Mouse (Mus musculus): Measurements from ENCODE around the gene Cwc27. TPM values are rescaled to one million over a fixed set of nuclear protein-coding genes. Genes with fewer than 3 reads are reported as not detected.

The Cwc27 gene
- polyA plus RNA-seq, 1 experiment from 2014 or later: 24.1 TPM

DNA sequence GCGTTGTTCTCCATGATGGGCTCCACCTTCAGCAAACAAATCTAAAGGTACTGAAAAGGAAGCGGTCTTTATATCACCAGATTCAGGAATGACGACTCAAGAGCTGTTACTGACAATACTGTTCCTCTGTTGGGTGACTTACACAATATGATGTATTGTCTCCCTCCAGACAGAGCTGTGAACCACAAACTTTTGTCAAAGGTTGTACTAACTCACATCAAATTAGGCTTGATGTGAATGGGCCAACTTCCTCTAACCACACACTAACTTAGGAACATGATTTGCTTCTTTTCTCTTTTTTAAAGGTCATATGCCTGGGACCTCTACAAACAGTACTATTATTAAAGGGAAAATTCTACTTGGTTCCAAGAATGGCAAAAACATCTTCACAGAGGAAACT lies 53.7 kb downstream of the Cwc27 start:
- Histone ChIP-seq H3K36me3 (no peaks in the 10 kb centered on the region), H3K4me3 (replicated peaks) (no peak overlapping the region), H3K4me1 (no peaks in the 10 kb centered on the region), H3K4me2 (no peak overlapping the region), H3K9me3 (replicated peaks) (no peaks in the 10 kb centered on the region), H3K27me3 (replicated peaks) (no peaks in the 10 kb centered on the region), H3K27ac (replicated peaks) (no peak overlapping the region), H3K9ac (replicated peaks) (no peak overlapping the region)
- ATAC-seq (ENCODE audit: low FRiP score): no peak
- WGBS: 82% methylated on average over 3 of the region's 3 CpGs

GRCm38 (mm10) chr13:104762401-104762800 lies 54.5 kb downstream of the Cwc27 start:
- Histone ChIP-seq H3K36me3 (no peaks in the 10 kb centered on the region), H3K27ac (replicated peaks) (no peak overlapping the region), H3K9ac (replicated peaks) (no peak overlapping the region), H3K4me1 (no peaks in the 10 kb centered on the region), H3K4me2 (no peak overlapping the region), H3K9me3 (replicated peaks) (no peaks in the 10 kb centered on the region), H3K27me3 (replicated peaks) (no peaks in the 10 kb centered on the region), H3K4me3 (replicated peaks) (no peak overlapping the region)
- no peak for ATAC-seq (ENCODE audit: low FRiP score)
- 94% methylated on average over 4 of the region's 4 CpGs for WGBS

GRCm38 (mm10) chr13:104759381-104759780 lies 57.6 kb downstream of the Cwc27 start:
- WGBS: 100% methylated on average over 1 of the region's 1 CpGs
- Histone ChIP-seq H3K27ac (replicated peaks) (no peak overlapping the region), H3K27me3 (replicated peaks) (no peaks in the 10 kb centered on the region), H3K4me1 (no peaks in the 10 kb centered on the region), H3K4me2 (no peak overlapping the region), H3K9ac (replicated peaks) (no peak overlapping the region), H3K4me3 (replicated peaks) (no peak overlapping the region), H3K9me3 (replicated peaks) (no peaks in the 10 kb centered on the region), H3K36me3 (no peaks in the 10 kb centered on the region)
- no peak for ATAC-seq (ENCODE audit: low FRiP score)

DNA sequence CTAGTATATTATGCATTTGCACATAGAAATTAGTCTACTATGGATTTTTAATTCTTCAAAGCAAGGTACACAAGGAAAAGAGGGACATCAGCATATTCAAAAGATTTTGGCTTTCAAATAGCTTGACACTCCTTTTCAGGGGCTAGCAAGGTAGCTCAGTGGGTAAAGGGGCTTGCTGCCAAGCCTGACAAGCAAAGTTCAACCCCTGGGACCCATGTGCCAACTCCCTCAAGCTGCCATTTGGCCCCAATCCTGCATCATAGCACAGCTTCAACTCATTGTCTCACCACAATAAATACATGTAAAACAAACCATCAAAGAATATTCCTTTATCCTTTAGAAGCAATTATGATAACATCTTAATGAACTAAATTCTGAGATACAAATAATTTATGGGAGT lies 69.9 kb downstream of the Cwc27 start:
- no peak overlapping the region for H3K27ac ChIP-seq (replicated peaks)
- H3K9me3 ChIP-seq (replicated peaks): no peaks in the 10 kb centered on the region
- H3K4me1 ChIP-seq: no peaks in the 10 kb centered on the region
- H3K9ac ChIP-seq (replicated peaks): no peak overlapping the region
- H3K27me3 ChIP-seq (replicated peaks): no peaks in the 10 kb centered on the region
- no peak overlapping the region for H3K4me3 ChIP-seq (replicated peaks)
- H3K36me3 ChIP-seq: no peaks in the 10 kb centered on the region
- H3K4me2 ChIP-seq: no peak overlapping the region
- ATAC-seq (ENCODE audit: low FRiP score): no peak

DNA sequence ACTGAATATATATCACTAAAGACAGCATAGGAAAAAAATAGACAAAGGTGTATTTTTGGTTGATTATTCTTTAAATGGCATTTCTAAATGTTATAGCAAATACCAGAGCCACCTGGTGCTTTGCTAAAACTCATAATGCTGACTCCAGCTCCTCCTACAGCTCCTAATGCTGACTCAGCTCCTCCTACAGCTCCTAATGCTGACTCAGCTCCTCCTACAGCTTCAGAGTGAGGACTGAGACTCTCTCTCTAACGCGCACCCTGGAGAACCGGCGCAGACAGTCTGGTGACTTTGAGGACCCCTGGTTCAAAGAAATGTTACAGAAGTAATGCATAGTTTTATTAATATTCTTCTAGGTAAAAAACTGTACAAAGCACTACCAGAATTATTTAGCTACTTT lies 74.1 kb downstream of the Cwc27 start:
- 88% methylated on average over 4 of the region's 4 CpGs for WGBS
- no peak overlapping the region for H3K4me3 ChIP-seq (replicated peaks)
- no peak overlapping the region for H3K4me2 ChIP-seq
- H3K27me3 ChIP-seq (replicated peaks): no peaks in the 10 kb centered on the region
- no peaks in the 10 kb centered on the region for H3K9me3 ChIP-seq (replicated peaks)
- no peak overlapping the region for H3K27ac ChIP-seq (replicated peaks)
- ATAC-seq (ENCODE audit: low FRiP score): no peak
- H3K36me3 ChIP-seq: no peaks in the 10 kb centered on the region
- no peak overlapping the region for H3K9ac ChIP-seq (replicated peaks)
- H3K4me1 ChIP-seq: no peaks in the 10 kb centered on the region

DNA sequence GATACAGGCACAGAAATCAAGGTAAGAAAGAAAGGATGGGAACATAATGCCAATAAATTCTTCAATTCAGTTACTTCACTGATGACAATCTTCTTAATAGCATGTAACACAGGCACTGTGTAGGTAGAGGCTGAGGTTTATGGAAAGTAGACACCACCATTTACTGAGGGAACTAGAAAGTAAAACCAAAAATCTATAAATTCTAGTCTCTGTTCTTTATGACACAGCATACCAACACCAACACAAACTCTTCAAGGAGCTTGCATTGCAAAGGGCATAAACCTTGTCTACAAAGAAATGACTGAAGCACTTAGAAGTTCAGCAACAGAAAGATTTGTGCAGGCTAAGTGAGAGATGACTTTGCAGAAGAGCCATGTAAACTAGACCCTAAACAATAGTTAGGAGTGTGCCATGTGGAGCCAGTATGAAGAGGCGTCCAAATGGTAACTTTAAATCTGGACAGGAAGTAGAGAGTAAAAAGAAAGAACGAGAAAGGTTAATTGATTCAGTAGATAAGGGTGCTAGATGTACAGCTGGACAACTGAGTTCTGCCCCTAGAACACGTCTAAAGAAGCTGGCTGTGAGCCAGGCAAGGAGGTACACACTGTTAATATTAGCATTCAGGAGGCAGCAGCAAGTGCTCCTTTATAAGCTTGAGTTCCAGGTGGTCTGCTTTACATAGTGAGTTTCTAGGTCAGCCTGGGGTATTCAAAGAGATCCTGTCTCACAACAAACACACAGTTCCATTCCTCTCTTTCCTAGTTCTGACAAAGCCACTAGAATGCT lies 87.5 kb downstream of the Cwc27 start:
- ATAC-seq (ENCODE audit: low FRiP score): no peak
- Histone ChIP-seq H3K4me1 (no peaks in the 10 kb centered on the region), H3K36me3 (no peaks in the 10 kb centered on the region; the same call in 1 of the 2 replicates), H3K9me3 (replicated peaks) (no peaks in the 10 kb centered on the region), H3K9ac (replicated peaks) (no peak overlapping the region), H3K27ac (replicated peaks) (no peak overlapping the region), H3K4me3 (replicated peaks) (no peak overlapping the region), H3K27me3 (replicated peaks) (no peaks in the 10 kb centered on the region), H3K4me2 (no peak overlapping the region)
- 70% methylated on average over 3 of the region's 3 CpGs for WGBS

DNA sequence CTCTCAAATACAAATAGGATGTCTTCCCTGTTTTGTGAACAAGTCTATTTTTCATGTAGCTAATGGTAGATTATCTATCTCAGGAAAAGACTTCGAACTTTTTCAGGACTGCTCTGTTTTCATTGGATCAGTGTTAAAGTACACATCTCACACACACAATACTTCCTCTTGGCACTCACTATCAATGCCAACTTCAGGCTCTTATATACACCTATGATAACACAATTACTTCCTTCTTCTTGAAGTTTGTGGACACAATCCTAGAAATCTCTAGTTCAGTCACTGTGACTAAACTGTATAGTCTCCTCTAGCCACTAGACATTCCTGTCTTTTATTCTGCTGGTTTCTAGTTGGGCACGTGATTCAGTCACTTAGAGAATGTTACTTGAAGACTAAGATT lies 89.3 kb downstream of the Cwc27 start:
- no peak for ATAC-seq (ENCODE audit: low FRiP score)
- Histone ChIP-seq H3K4me3 (replicated peaks) (no peak overlapping the region), H3K36me3 (no peaks in the 10 kb centered on the region; the same call in 1 of the 2 replicates)

GRCm38 (mm10) chr13:104720133-104720532 lies 96.8 kb downstream of the Cwc27 start:
- Histone ChIP-seq H3K9me3 (replicated peaks) (no peaks in the 10 kb centered on the region), H3K9ac (replicated peaks) (no peak overlapping the region), H3K4me3 (replicated peaks) (no peak overlapping the region), H3K4me1 (no peaks in the 10 kb centered on the region), H3K27me3 (replicated peaks) (no peaks in the 10 kb centered on the region), H3K4me2 (no peak overlapping the region), H3K36me3 (0 out of 2 replicates have a peak, but pooled peaks cover 2% of the 10 kb centered on the region), H3K27ac (replicated peaks) (no peak overlapping the region)
- 84% methylated on average over 5 of the region's 5 CpGs for WGBS
- ATAC-seq (ENCODE audit: low FRiP score): no peak

More for the DNA sequence above, 89.3 kb downstream of the Cwc27 start:
- H3K9me3 ChIP-seq (replicated peaks): no peaks in the 10 kb centered on the region
- H3K4me1 ChIP-seq: no peaks in the 10 kb centered on the region
- no peak overlapping the region for H3K27ac ChIP-seq (replicated peaks)
- no peaks in the 10 kb centered on the region for H3K27me3 ChIP-seq (replicated peaks)
- H3K9ac ChIP-seq (replicated peaks): no peak overlapping the region
- H3K4me2 ChIP-seq: no peak overlapping the region
- 93% methylated on average over 2 of the region's 2 CpGs for WGBS

- Histone ChIP-seq H3K27ac (replicated peaks) (0 out of 2 replicates have a peak overlapping the region, but pooled peaks have one; percentile 14), H3K9ac (replicated peaks) (no peak overlapping the region)
- WGBS: 49% methylated on average over 6 of the region's 6 CpGs
Observed at GRCm38 (mm10) chr13:104694612-104695355, 122.2 kb downstream of the Cwc27 start.

GRCm38 (mm10) chr13:104692710-104693109 lies 124.2 kb downstream of the Cwc27 start:
- H3K36me3 ChIP-seq: no peaks in the 10 kb centered on the region
- no peaks in the 10 kb centered on the region for H3K27me3 ChIP-seq (replicated peaks)
- 91% methylated on average over 3 of the region's 3 CpGs for WGBS
- H3K4me2 ChIP-seq: no peak overlapping the region
- no peak overlapping the region for H3K27ac ChIP-seq (replicated peaks)
- no peak overlapping the region for H3K9ac ChIP-seq (replicated peaks)
- no peak overlapping the region for H3K4me3 ChIP-seq (replicated peaks)
- H3K4me1 ChIP-seq: peaks cover 7% of the 10 kb centered on the region; the same call in 1 of the 2 replicates
- ATAC-seq (ENCODE audit: low FRiP score): no peak
- H3K9me3 ChIP-seq (replicated peaks): no peaks in the 10 kb centered on the region

More at GRCm38 (mm10) chr13:104694612-104695355, 122.2 kb downstream of the Cwc27 start:
- Histone ChIP-seq H3K4me3 (replicated peaks) (no peak overlapping the region), H3K27me3 (replicated peaks) (no peaks in the 10 kb centered on the region), H3K4me2 (no peak overlapping the region), H3K9me3 (replicated peaks) (no peaks in the 10 kb centered on the region), H3K4me1 (peaks cover 7% of the 10 kb centered on the region; the same call in 1 of the 2 replicates), H3K36me3 (no peaks in the 10 kb centered on the region)
- ATAC-seq (ENCODE audit: low FRiP score): no peak; the same call in 1 of the 2 replicates

DNA sequence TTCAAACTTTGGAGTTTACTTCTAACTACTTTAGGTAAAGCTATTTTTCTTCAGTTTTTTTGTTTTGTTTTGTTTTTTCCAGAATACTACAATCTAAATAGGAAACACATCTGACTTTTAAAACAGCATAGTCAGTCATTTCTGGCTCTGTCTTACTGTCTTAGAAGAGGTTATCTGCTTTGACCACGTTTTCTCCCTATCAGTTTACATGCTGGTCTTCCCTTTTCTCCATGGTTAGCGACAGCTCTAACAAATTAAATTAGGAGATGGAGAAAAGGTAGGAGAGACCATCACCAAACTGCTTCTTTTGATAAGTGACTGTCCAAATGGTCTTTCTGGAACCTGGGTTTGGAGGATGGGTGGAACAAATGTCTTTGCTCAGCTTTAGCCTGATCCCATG lies 131.4 kb downstream of the Cwc27 start:
- 88% methylated on average over 2 of the region's 2 CpGs for WGBS
- Histone ChIP-seq H3K4me3 (replicated peaks) (no peak overlapping the region), H3K4me1 (no peaks in the 10 kb centered on the region), H3K36me3 (no peaks in the 10 kb centered on the region), H3K27ac (replicated peaks) (no peak overlapping the region), H3K27me3 (replicated peaks) (no peaks in the 10 kb centered on the region), H3K9me3 (replicated peaks) (no peaks in the 10 kb centered on the region), H3K4me2 (no peak overlapping the region), H3K9ac (replicated peaks) (no peak overlapping the region)
- ATAC-seq (ENCODE audit: low FRiP score): no peak
